Mouse (Mus musculus) 3T3-L1 (cell line): ENCODE measurements at regions not wholly inside any gene's neighbourhood (a gene's known extent, or its start where the extent isn't known, plus 50 kb on each side); places are given as distances from the start of the nearest gene placed in this dataset.
A peak's percentile ranks its signal among the peaks of the same experiment; 100 is the strongest.

ENCODE experiments used
- DNase-seq: peaks from one replicate; pipeline ENCODE4 v3.0.0-alpha.2; 2015; ENCODE audit warnings: low read depth, low spot score

- DNase-seq = no peak
Observed at GRCm38 (mm10) chr11:54195954-54196353, 53.5 kb downstream of the Csf2 start.

GRCm38 (mm10) chr11:54194733-54195132 lies 54.7 kb downstream of the Csf2 start:
- DNase-seq = no peak

- DNase-seq = no peak
Observed at GRCm38 (mm10) chr11:54192275-54192674, 57.2 kb downstream of the Csf2 start.

GRCm38 (mm10) chr11:54187826-54188225 lies 61.6 kb downstream of the Csf2 start:
- no peak for DNase-seq

- DNase-seq = no peak
Observed at GRCm38 (mm10) chr11:54187377-54187776, 62.1 kb downstream of the Csf2 start.

DNA sequence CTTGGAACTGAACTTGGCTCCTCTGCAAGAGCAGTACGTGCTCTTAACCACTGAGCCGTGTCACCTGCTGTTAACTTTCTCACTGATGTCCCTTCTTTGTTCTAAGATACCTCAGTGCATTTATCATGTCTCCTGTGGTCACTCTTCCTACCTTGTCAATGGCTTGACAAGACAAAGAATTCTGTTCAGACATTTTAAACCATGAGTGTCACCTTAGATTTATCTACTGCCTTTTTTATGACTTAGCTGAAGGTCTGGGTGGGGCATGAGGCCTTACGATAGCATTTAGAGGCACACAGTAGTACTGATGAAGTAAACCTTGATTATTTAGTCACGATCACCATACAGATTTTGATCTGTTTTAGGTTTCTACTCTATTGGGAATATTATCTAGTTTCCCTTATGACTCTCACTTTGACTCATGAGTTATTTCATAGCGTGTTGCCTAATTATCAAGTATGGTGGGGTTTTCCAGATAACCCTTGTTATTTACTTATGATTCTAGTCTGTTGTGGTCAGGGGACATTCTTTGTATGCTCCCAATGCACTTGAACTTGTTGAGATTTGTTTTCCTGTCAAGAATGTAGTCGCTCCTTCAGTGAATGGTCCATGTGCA lies 63.6 kb downstream of the Csf2 start:
- no peak for DNase-seq

GRCm38 (mm10) chr11:54181696-54182323 lies 67.7 kb downstream of the Csf2 start:
- peak; percentile 93 for DNase-seq
